Mouse (Mus musculus) lung, adult 2 months (tissue): ENCODE measurements at regions not wholly inside any gene's neighbourhood (a gene's known extent, or its start where the extent isn't known, plus 50 kb on each side); places are given as distances from the start of the nearest gene placed in this dataset.

Experiments
- CTCF ChIP-seq: fragments of 200-500 bp; IDR thresholded peaks from 2 replicates; pipeline ENCODE4 v1.5.1; 2011; ENCODE audit warnings: mild to moderate bottlenecking, low read length, control low read depth; ENCODE audit not compliant: insufficient read depth
- POLR2A ChIP-seq: fragments of 200-500 bp; IDR thresholded peaks from 2 replicates; pipeline ENCODE4 v1.6.1; 2011; ENCODE audit warnings: low read depth, mild to moderate bottlenecking, control low read depth, low read length, borderline replicate concordance; ENCODE audit errors: extremely low read depth

DNA sequence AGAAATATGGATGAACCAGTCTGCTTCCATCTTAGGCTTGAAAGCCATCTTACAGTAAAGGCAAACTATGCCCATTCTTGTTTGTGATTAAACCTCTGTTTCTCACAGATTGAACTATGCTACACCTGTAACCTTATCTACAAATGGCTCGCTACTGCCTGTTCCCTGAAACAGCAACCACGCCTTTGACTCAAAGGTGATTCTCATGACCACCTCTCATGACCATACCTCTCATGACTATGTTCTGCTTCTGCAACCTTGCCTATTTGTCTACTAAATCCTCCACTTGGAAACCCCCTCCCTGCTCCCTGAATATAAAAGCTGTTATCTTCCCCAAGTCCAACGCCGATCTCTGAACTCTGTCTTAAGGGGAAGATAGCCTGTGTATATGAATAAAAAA is 296.7 kb upstream of the Adgrl2 start:
- TF ChIP-seq CTCF (no peak), POLR2A (no peak)
